Mouse (Mus musculus) gonadal fat pad, adult 2 months (tissue): ENCODE data around the gene Olfr967. TPM values are rescaled to one million over a fixed set of nuclear protein-coding genes. Genes with fewer than 3 reads are reported as not detected.
"Not testable (repeated sequence)": the region's sequence is repeated elsewhere in the genome, so short reads cannot be mapped to it uniquely, and the experiment has no call there.

Experiments used
- DNase-seq: peaks from one replicate; pipeline ENCODE4 v3.0.0-alpha.2; 2012; ENCODE audit warnings: low read depth
- polyA plus RNA-seq: library from polyadenylated mRNA; depleted of rRNA; stranded (reverse); fragments of >200 nt; gene quantifications from 2 replicates; pipeline ENCODE4 v1.2.3, GENCODE M21; 2012; rRNA removed

Gene Olfr967
- polyA plus RNA-seq: not detected in 2 replicates

GRCm38 (mm10) chr9:39745949-39746348 lies at the start of gene Olfr967:
Gene Olfr967 (plus strand): TSS chr9:39746249.
- DNase-seq: no peak

GRCm38 (mm10) chr9:39701123-39701522 lies 44.9 kb upstream of the Olfr967 start:
- DNase-seq: not testable (repeated sequence)

GRCm38 (mm10) chr9:39707017-39707416 lies 39.0 kb upstream of the Olfr967 start, which contains the start of gene Olfr149:
Gene Olfr149 (minus strand): TSS chr9:39707117.
- DNase-seq: no peak

GRCm38 (mm10) chr9:39708958-39709357 lies 37.1 kb upstream of the Olfr967 start:
- no peak for DNase-seq

GRCm38 (mm10) chr9:39711053-39711452 lies 35.0 kb upstream of the Olfr967 start, which contains the start of gene Olfr965:
Gene Olfr965 (plus strand): TSS chr9:39711353.
- no peak for DNase-seq

GRCm38 (mm10) chr9:39730678-39731077 lies 15.4 kb upstream of the Olfr967 start, which contains the start of gene Olfr150:
Gene Olfr150 (plus strand): TSS chr9:39730978.
- no peak for DNase-seq

- no peak for DNase-seq
Measured at GRCm38 (mm10) chr9:39740741-39741140, 5.3 kb upstream of the Olfr967 start.

- DNase-seq: no peak
Measured at GRCm38 (mm10) chr9:39746428-39746827, 379 bp downstream of the Olfr967 start.

GRCm38 (mm10) chr9:39783153-39783552 lies 37.1 kb downstream of the Olfr967 start, which contains the start of gene Olfr968:
Gene Olfr968 (minus strand): TSS chr9:39783253.
- no peak for DNase-seq

GRCm38 (mm10) chr9:39790558-39790957 lies 44.5 kb downstream of the Olfr967 start, which contains the start of gene Olfr969:
Gene Olfr969 (plus strand): TSS chr9:39790945.
- DNase-seq: no peak

Other genes with a start within 250 kb of the Olfr967 start
- gene Olfr957, start 230.4 kb upstream of the Olfr967 start, polyA plus RNA-seq: not detected in 2 replicates
- gene Olfr958, start 192.2 kb upstream of the Olfr967 start, polyA plus RNA-seq: not detected in 2 replicates
- gene Olfr959, start 170.7 kb upstream of the Olfr967 start, polyA plus RNA-seq: not detected in 2 replicates
- 0.32 and 0.46 TPM in 2 replicates for gene AW551984, start 141.8 kb upstream of the Olfr967 start, polyA plus RNA-seq
- not detected in 2 replicates for gene Olfr148, start 135.6 kb upstream of the Olfr967 start, polyA plus RNA-seq
- not detected in 2 replicates for gene Olfr960, start 124.9 kb upstream of the Olfr967 start, polyA plus RNA-seq
- not detected in 2 replicates for gene Olfr961, start 101.2 kb upstream of the Olfr967 start, polyA plus RNA-seq
- not detected in 2 replicates for gene Olfr963, start 79.0 kb upstream of the Olfr967 start, polyA plus RNA-seq
- gene Olfr149, start 39.1 kb upstream of the Olfr967 start, polyA plus RNA-seq: not detected in 2 replicates
- not detected in 2 replicates for gene Olfr965, start 34.9 kb upstream of the Olfr967 start, polyA plus RNA-seq
- gene Olfr150, start 15.3 kb upstream of the Olfr967 start, polyA plus RNA-seq: not detected in 2 replicates
- gene Olfr968, start 37.0 kb downstream of the Olfr967 start, polyA plus RNA-seq: not detected in 2 replicates
- not detected in 2 replicates for gene Olfr969, start 44.7 kb downstream of the Olfr967 start, polyA plus RNA-seq
- gene Olfr970, start 62.6 kb downstream of the Olfr967 start, polyA plus RNA-seq: not detected in 2 replicates
- gene Olfr971, start 90.6 kb downstream of the Olfr967 start, polyA plus RNA-seq: not detected in 2 replicates
- gene Olfr972, start 120.2 kb downstream of the Olfr967 start, polyA plus RNA-seq: not detected in 2 replicates
- gene Olfr229, start 161.1 kb downstream of the Olfr967 start, polyA plus RNA-seq: not detected in 2 replicates
- not detected in 2 replicates for gene Olfr974, start 191.3 kb downstream of the Olfr967 start, polyA plus RNA-seq
- gene Olfr975, start 205.8 kb downstream of the Olfr967 start, polyA plus RNA-seq: not detected in 2 replicates
- gene Olfr976, start 214.9 kb downstream of the Olfr967 start, polyA plus RNA-seq: not detected in 2 replicates
- gene Olfr978, start 245.9 kb downstream of the Olfr967 start, polyA plus RNA-seq: not detected in 2 replicates